Mouse (Mus musculus) layer of hippocampus, postnatal 10 days (tissue): ENCODE results near the gene Clock. TPM values are rescaled to one million over a fixed set of nuclear protein-coding genes. Genes with fewer than 3 reads are reported as not detected.

Source experiments
- DNase-seq, 2 experiments: peaks; one replicate each; pipeline ENCODE4 v3.0.0; 2021; ENCODE audit warnings: low spot score in 2 of 2
- total RNA-seq, 2 experiments: library from RNA; stranded (reverse); gene quantifications; 2 replicates each; pipeline ENCODE4 v1.2.3; 2021

The Clock gene
- total RNA-seq, 2 experiments from 2014 or later, result 41.1 to 43.3 TPM

- no peak for DNase-seq
Observed at GRCm38 (mm10) chr5:76283890-76284289, 20.7 kb downstream of the Clock start.

DNA sequence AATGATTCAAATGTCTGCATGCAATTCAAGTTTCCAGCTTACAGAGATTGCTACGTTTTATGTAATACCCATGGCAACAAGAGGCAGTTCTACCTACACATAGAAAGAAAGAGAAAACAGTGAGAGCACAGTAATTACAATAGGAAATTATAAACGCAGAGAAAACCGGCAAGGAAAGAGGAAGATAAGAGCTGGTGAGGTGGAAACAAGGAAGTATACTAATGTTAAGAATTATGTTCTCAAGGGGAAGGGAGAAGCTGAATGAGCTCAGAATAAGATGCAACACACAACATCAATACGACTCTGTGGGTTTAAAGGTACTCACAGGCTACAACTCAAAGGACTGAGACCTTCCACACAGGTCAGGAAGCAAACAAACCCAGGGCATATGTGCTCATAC lies 29.6 kb downstream of the Clock start:
- DNase-seq, result no peak

DNA sequence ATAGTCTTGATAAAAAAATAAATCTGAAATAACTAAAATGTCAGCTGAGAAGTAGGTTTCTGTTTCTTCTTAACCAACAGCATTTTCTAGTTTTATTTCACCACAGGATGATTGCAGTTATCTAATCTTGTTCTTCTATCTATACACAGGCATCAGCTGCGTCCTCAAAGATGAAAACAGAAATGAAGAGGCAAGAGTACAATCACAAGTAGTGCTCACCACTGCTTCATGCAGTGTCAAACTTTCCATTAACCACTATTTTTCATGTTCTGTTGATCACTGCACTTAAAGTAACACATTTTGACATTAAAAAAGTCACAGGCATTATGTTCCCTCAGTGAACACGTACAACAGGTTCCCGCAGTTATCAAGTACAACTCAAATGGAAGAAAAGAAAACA lies 53.6 kb downstream of the Clock start:
- DNase-seq, result no peak

DNA sequence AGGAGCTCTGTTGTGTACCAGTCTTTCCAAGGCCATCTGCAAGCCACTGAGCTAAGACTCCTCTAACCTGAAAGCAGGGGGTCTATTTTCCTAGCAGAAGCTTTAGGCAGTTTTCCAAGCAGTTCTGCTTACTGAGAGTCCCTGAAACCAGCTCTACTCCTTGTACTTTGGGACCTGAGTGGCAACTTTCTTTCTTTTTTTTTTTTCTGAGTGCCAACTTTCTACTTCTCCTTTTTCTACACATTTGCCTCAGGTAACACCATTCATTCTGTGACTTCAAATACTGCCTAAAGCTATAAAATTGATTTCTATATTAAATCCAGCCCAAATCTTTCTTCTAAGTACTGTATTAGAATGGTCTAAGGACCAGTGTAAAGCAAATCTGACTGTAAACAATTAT lies 58.1 kb downstream of the Clock start:
- DNase-seq, result no peak

DNA sequence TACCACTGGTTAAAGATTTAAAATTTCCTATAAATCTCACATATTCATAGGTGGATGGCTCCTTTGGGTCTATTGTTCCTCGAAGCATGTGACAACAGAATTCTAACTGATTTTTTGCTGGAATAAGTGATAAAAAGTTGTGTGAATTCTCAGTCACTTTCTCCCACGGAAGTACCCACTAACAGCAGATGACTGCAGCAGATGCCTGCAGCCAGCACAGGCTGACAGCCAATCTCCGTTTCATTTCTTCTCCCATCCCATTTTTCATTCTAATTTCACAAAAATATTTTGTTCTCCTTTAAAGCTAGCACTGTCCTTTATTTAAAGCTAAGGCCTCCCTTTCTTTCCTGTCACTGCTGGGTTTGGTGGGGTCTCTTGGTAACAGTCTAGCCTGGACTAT lies 59.2 kb downstream of the Clock start:
- peak in 1 of 2 experiments; percentile 24 for DNase-seq

DNA sequence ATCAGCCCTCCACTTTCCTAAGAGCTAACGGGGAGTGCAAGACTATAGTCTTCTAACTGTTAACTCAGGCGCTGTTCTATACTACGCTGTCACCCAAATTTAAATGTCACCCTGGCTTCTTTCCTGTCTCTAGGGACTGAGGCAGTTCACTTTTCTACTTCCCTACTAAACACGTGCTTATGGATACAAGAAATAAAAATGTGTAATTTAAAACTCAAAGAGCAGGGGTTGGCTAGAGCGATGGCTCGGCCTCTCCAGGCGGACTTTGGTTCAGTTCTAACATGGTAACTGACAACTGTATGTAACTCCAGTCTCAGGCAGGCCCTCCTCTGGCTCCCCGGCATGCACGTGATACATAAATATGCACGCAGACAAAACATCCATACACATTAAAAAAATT lies 60.2 kb downstream of the Clock start:
- DNase-seq, result no peak

DNA sequence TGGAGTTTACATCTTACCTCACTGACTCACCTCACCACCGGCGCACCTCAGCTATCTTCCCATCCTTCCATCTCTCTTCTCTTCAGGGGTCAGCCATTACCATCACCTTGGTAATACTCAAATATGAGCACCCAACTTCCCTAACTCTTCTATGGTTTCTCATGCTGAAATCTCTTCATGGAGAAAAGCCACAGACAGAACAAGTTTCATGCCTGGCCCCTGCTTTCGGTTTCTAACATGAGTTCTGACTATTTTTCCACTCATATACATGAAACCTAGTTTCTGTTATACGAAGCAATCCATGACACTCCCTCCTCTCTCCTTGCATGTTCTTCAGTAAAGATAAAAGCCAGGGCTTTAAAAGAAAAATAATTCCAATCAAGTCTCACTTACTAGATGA lies 60.7 kb downstream of the Clock start:
- DNase-seq, result no peak

GRCm38 (mm10) chr5:76243274-76243673 lies 61.3 kb downstream of the Clock start:
- no peak for DNase-seq

DNA sequence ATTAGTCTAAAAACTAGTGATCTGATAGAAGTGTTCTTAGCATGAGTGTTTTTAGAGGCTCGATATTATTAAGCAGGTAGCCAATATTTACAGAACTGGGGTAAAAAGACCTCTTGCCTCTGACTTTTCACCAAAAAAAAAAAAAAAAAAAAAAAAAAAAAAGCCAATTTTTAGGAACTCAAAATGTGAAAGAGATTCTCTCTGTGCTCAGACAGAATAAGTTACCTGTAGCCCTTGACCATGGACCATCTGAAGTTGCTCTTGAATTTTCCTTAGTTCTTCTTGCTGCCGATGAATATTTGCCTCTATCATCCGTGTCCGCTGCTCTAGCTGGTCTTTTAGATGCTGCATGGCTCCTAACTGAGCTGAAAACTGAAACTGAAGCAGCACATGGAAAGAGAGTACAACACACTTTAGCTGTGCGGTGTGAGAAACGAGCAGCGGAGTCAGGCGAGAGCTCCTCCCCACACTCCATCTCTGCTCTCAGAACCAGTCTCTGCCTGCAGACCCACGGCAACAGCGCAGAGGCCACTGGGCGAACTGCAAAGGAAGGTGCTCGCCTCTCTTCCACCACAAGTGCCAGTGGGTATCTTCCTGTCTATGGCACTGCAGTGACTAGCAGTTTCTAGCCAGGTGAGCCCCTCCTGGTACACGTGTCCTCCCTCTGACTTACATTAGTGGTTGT lies 73.3 kb downstream of the Clock start:
- no peak for DNase-seq

DNA sequence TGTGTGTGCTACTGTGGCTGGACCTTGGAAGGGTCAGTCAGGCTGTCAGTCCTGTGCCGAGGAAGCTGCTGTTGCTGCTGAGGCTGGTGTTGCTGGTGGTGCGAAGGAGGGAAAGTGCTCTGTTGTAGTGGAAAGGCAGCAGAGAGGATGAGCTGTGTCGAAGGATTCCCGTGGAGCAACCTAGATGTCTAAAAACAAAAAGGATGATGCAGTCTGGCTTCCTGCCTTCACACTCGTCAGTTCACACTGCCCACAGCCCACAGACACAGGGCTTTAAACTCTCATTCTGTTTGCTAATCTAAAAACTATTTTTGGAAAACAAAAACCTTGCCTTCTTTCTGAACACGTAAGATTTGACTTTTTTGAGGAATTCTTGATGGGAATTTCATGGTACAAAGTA lies 87.9 kb downstream of the Clock start:
- no peak for DNase-seq

GRCm38 (mm10) chr5:76208066-76208465 lies 96.5 kb downstream of the Clock start:
- DNase-seq, result no peak

DNA sequence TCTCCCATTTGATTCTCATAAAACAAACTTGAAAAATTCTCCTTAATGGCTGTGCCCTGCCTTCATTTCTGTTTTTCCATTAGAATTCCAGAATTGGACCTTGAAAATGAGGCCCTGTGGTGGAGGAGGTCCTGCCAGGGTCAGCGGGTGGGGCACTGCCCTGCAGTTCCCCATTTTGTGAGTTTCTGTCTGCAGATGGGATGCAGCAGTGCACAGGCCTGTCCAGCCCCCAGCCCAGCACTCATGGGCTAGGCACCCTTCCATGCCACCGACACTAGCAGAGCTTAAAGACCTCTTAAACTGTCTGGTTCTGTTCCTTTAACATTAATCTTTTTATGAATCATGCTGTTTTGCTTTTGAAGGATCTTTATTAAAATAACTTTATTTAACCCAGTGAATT lies 98.7 kb downstream of the Clock start:
- no peak for DNase-seq

GRCm38 (mm10) chr5:76203171-76203570 lies 101.4 kb downstream of the Clock start:
- DNase-seq, result no peak

GRCm38 (mm10) chr5:76199346-76199745 lies 105.2 kb downstream of the Clock start:
- DNase-seq, result no peak

- no peak for DNase-seq
Observed at GRCm38 (mm10) chr5:76194377-76194945, 110.1 kb downstream of the Clock start.

DNA sequence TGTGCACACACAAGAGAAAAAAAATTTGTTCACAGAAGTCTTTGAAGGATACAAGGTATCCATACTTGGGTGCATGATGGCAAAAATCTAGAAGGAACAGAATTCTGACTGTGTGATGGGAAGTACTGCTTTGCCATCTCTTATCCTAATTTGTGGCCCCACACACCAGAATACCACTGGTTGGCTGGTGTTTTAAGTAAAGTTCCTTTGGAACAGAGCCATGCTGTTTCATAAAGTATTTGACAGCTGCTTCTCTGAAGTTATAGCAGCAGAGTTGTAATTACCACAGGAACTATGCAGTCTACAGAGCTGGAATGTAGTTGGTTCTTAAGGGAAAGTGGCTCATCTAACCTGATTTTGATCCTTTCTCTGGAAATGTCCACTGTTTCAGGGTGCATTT lies 111.5 kb downstream of the Clock start:
- no peak for DNase-seq

DNA sequence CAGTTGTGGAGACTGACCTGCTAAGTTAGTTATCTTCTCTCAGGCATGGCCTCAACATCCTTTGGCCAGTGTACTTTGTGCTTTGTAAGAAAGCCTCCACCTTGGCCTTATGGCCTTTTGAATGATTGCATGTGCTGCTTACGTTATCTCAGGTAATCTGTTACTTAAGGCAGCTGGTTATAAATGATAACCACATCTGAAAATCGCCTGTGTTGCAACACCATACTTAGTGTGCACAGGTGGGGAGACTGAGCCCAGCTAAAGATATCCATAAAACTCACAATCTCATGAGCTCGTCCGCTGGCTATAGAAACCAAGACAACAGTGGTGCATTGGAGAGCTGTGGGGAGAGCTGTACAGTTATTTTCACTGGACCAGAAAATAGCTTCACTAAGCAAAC lies 114.0 kb downstream of the Clock start:
- no peak for DNase-seq

DNA sequence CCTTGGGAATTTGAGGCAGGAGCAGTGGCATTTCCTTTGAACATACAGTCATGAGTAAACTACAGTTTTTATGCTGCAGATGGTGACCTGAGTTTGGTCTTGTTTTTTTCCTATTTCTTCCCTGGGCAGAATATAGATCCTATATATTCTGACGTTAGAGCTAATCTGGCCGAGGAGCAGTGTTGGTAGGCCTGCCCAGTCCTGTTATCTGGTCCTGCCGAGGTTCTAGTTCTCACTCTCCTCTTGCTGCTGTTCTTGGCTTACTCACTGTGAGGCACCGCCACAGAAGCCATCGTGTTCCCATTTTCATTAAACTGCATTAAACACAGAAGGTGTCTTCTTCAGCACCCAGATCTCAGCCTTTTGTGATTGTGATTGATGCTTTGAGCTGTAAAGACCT lies 116.7 kb downstream of the Clock start:
- no peak for DNase-seq

- peak; percentile 57 to 73 for DNase-seq
Observed at GRCm38 (mm10) chr5:76184286-76185080, 120.1 kb downstream of the Clock start.

GRCm38 (mm10) chr5:76183750-76184261 lies 120.8 kb downstream of the Clock start, which contains the start of gene Tmem165:
Tmem165 (plus strand) TSS chr5:76183880.
- DNase-seq, result peak; percentile 94 to 97

DNA sequence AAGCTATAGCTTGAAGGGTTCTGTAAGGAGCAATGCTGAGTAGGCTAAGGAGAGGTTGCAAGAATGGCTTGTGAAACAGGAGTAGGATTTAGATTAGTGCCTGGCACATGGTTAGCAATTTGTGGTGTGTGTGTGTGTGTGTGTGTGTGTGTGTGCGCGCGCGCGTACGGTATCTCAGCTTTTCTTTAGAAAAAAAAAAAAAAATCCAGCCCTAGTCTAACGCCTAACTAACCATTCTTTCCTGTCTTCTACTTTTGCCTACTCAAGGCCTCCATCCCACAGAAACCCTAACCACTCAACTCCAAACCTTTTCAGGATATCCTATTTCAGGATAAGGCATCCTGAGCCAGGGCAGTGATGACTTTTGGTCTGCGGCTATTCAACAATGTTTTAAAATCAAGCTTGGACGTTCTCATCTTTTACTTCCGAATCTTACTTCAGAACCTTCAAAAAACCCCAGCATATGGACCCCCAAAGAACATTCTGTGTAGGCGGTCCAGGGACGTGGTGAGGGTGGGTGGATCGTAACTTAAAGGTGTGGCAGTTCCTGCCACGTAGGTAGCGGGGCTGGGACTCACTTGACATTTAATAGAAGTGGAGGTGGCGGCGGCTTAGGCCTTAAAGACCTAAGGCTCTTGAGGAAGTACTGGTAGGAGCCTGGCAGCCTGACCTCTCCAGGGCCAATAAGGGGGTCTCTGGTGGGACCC lies 121.4 kb downstream of the Clock start:
- no peak for DNase-seq

GRCm38 (mm10) chr5:76182326-76182725 lies 122.3 kb downstream of the Clock start:
- no peak for DNase-seq
